Mouse (Mus musculus) lung, embryonic 15.5 days (tissue): ENCODE results near the gene 1700049E17Rik1. TPM values are rescaled to one million over a fixed set of nuclear protein-coding genes. Genes with fewer than 3 reads are reported as not detected.
"Not testable (repeated sequence)": the region's sequence is repeated elsewhere in the genome, so short reads cannot be mapped to it uniquely, and the experiment has no call there.

Source experiments
- ATAC-seq: fragments of 200-750 bp; cut with Nextera tagmentation; 2 replicates; pipeline ENCODE4 v1.8.0; 2017; ENCODE audit warnings: moderate number of reproducible peaks, borderline replicate concordance; ENCODE audit not compliant: low FRiP score, low TSS enrichment; ENCODE audit errors: extremely low read depth
- H3K27ac ChIP-seq: fragments of 300-500 bp; sonication (generic); 2 replicates; pipeline ENCODE4 v1.5.1; 2015; ENCODE audit warnings: moderate library complexity, mild to moderate bottlenecking, inconsistent platforms
- H3K27me3 ChIP-seq: fragments of 300-500 bp; sonication (generic); 2 replicates; pipeline ENCODE4 v1.6.1; 2015; ENCODE audit warnings: inconsistent platforms
- H3K36me3 ChIP-seq: fragments of 300-500 bp; sonication (generic); 2 replicates; pipeline ENCODE4 v1.6.1; 2015; ENCODE audit warnings: inconsistent platforms
- H3K4me1 ChIP-seq: fragments of 300-500 bp; sonication (generic); 2 replicates; pipeline ENCODE4 v1.6.1; 2015; ENCODE audit warnings: inconsistent platforms
- H3K4me2 ChIP-seq: fragments of 300-500 bp; sonication (generic); 2 replicates; pipeline ENCODE4 v1.6.1; 2015; ENCODE audit warnings: inconsistent platforms, mild to moderate bottlenecking, moderate library complexity
- H3K4me3 ChIP-seq: fragments of 300-500 bp; sonication (generic); 2 replicates; pipeline ENCODE4 v1.5.1; 2015; ENCODE audit warnings: mild to moderate bottlenecking, inconsistent platforms
- H3K9ac ChIP-seq: fragments of 300-500 bp; sonication (generic); 2 replicates; pipeline ENCODE4 v1.6.1; 2015; ENCODE audit warnings: inconsistent platforms
- H3K9me3 ChIP-seq: fragments of 300-500 bp; sonication (generic); 2 replicates; pipeline ENCODE4 v1.6.1; 2016; ENCODE audit warnings: inconsistent platforms
- WGBS: fragments of 180-500 bp; shearing (Covaris S2); methylation state at CpG from one replicate; pipeline ENCODE4 v1.1.7; 2015; 5-methylcytosine and 5-hydroxymethylcytosine counted together
- polyA plus RNA-seq: library from polyadenylated mRNA; unstranded; fragments of >200 nt; fragmentation: Nextera tagmentation; extraction: Ambion mirVana; gene quantifications from 2 replicates; pipeline ENCODE4 v1.2.1, GENCODE M21; 2015

1700049E17Rik1 gene
- polyA plus RNA-seq: not detected in 2 replicates

- no CpG with 5 or more reads among the region's 1 CpGs for WGBS
- H3K4me3 ChIP-seq, H3K4me2 ChIP-seq, H3K9me3 ChIP-seq, H3K4me1 ChIP-seq, ATAC-seq, H3K27me3 ChIP-seq, H3K27ac ChIP-seq, H3K36me3 ChIP-seq, H3K9ac ChIP-seq: not testable (repeated sequence)
Observed at GRCm38 (mm10) chr14:41924649-41925048, at the start of gene 1700049E17Rik1. TSS of gene 1700049E17Rik1 (plus strand) at chr14:41924949.

DNA sequence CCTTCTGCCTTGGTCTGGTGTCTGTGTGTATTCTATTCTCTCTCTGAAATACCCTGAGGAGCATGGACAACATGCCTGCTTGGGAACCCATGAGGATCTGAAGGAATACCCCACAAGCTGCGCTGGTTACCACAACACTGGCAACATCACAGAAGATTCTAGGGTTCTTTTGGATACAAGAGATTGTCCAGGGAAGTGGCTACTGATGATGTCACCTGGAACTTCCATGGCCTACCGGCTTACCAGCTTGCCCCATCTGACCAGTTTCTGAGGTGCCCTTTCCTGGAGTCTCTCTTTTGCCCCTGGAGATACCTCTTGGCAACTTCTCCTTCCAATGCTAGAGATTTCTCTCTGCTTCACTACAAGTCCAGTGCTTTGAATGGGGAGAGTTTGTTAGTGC lies 17.6 kb upstream of the 1700049E17Rik1 start, which contains the start of gene Gm7980:
TSS of gene Gm7980 (minus strand) at position 101 of the 400 bp plus-strand sequence.
- H3K4me3 ChIP-seq, ATAC-seq, H3K9me3 ChIP-seq, H3K36me3 ChIP-seq, H3K4me1 ChIP-seq, H3K27me3 ChIP-seq, H3K4me2 ChIP-seq, H3K9ac ChIP-seq, H3K27ac ChIP-seq: not testable (repeated sequence)
- no CpG with 5 or more reads among the region's 2 CpGs for WGBS

DNA sequence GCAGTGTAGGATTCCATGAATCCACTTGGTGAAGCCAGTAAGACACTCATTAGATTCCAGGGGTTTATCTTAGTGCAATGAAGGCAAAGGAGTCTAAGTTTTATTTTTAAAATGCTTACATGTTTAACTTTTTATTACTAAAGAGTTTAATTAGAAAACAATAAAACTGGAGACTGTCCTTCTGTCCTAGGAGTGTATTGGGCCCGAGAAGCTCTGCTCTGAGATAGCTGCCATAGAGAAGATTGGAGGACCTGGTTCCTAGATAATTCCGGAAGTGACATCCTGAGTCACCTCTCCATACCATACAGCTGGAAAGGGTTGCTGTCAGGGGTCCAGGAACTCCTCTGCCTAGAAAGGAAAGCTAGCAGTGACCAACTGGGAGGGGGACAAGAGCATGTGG lies 18.9 kb downstream of the 1700049E17Rik1 start, which contains the start of gene 1700024B05Rik:
TSS of gene 1700024B05Rik (plus strand) at position 301 of the 400 bp plus-strand sequence.
- 89% methylated on average over 2 of the region's 2 CpGs for WGBS
- H3K36me3 ChIP-seq, H3K4me1 ChIP-seq, H3K27ac ChIP-seq, H3K4me2 ChIP-seq, H3K27me3 ChIP-seq, H3K4me3 ChIP-seq, H3K9me3 ChIP-seq, H3K9ac ChIP-seq, ATAC-seq: not testable (repeated sequence)

- not testable (repeated sequence) for H3K9ac ChIP-seq, H3K36me3 ChIP-seq, H3K4me3 ChIP-seq
Observed at GRCm38 (mm10) chr14:41964095-41964494, 39.3 kb downstream of the 1700049E17Rik1 start.

DNA sequence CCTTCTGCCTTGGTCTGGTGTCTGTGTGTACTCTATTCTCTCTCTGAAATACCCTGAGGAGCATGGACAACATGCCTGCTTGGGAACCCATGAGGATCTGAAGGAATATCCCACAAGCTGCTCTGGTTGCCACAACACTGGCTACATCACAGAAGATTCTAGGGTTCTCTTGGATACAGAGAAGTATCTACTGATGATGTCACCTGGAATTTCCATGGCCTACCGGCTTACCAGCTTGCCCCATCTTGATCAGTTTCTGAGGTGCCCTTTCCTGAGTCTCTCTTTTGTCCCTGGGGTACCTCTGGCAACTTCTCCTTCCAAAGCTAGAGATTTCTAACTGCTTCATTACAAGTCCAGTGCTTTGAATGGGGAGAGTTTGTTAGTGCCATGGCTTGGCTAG lies 43.1 kb downstream of the 1700049E17Rik1 start, which contains the start of gene Gm6401:
TSS of gene Gm6401 (minus strand) at position 101 of the 400 bp plus-strand sequence.
- not testable (repeated sequence) for H3K4me1 ChIP-seq, ATAC-seq, H3K27ac ChIP-seq, H3K9ac ChIP-seq, H3K4me2 ChIP-seq, H3K36me3 ChIP-seq, H3K27me3 ChIP-seq, H3K4me3 ChIP-seq, H3K9me3 ChIP-seq
- 59% methylated on average over 1 of the region's 1 CpGs for WGBS

More at GRCm38 (mm10) chr14:41964095-41964494, 39.3 kb downstream of the 1700049E17Rik1 start:
- not testable (repeated sequence) for H3K4me2 ChIP-seq, H3K4me1 ChIP-seq, H3K9me3 ChIP-seq, ATAC-seq, H3K27ac ChIP-seq, H3K27me3 ChIP-seq
- 52% methylated on average over 4 of the region's 4 CpGs for WGBS

GRCm38 (mm10) chr14:41968596-41968995 lies 43.8 kb downstream of the 1700049E17Rik1 start:
- not testable (repeated sequence) for H3K9ac ChIP-seq, H3K9me3 ChIP-seq, H3K36me3 ChIP-seq, H3K4me3 ChIP-seq, ATAC-seq, H3K4me2 ChIP-seq, H3K4me1 ChIP-seq, H3K27me3 ChIP-seq, H3K27ac ChIP-seq
- 53% methylated on average over 3 of the region's 3 CpGs for WGBS

Other genes with a start within 250 kb of the 1700049E17Rik1 start
- gene Gm8068, start 223.1 kb upstream of the 1700049E17Rik1 start, polyA plus RNA-seq: not detected in 2 replicates
- not detected in 2 replicates for gene Gm7929, start 174.3 kb upstream of the 1700049E17Rik1 start, polyA plus RNA-seq
- not detected in 2 replicates for gene Gm47189, start 152.5 kb upstream of the 1700049E17Rik1 start, polyA plus RNA-seq
- not detected in 2 replicates for gene Gm7980, start 17.7 kb upstream of the 1700049E17Rik1 start, polyA plus RNA-seq
- gene 1700024B05Rik, start 19.0 kb downstream of the 1700049E17Rik1 start, polyA plus RNA-seq: not detected in 2 replicates
- not detected in 2 replicates for gene Gm6401, start 43.0 kb downstream of the 1700049E17Rik1 start, polyA plus RNA-seq
- not detected in 2 replicates for gene Gm3543, start 58.4 kb downstream of the 1700049E17Rik1 start, polyA plus RNA-seq
- not detected in 2 replicates for gene Gm7951, start 192.4 kb downstream of the 1700049E17Rik1 start, polyA plus RNA-seq
- not detected in 2 replicates for gene Gm17027, start 237.7 kb downstream of the 1700049E17Rik1 start, polyA plus RNA-seq